Mouse (Mus musculus): ENCODE results near the gene Ngdn.
A peak's percentile ranks its signal among the peaks of the same experiment; 100 is the strongest.
"Not testable (repeated sequence)": the region's sequence is repeated elsewhere in the genome, so short reads cannot be mapped to it uniquely, and the experiment has no call there.

Ngdn gene

GRCm38 (mm10) chr14:54999868-55000267, 15.4 kb upstream of the Ngdn start:
- DNase-seq (ENCODE audit: low spot score in 2 of 2) = not testable (repeated sequence)

- no peak for DNase-seq (ENCODE audit: low spot score in 2 of 2)
Observed at GRCm38 (mm10) chr14:55000814-55001213, 14.4 kb upstream of the Ngdn start.

- no peak for DNase-seq (ENCODE audit: low spot score in 2 of 2)
Observed at GRCm38 (mm10) chr14:55001446-55001845, 13.8 kb upstream of the Ngdn start.

GRCm38 (mm10) chr14:55001938-55002686, 13.1 kb upstream of the Ngdn start:
- no peak for DNase-seq (ENCODE audit: low spot score in 2 of 2)

GRCm38 (mm10) chr14:55002687-55003120, 12.6 kb upstream of the Ngdn start:
- no peak for DNase-seq (ENCODE audit: low spot score in 2 of 2)

GRCm38 (mm10) chr14:55003878-55004855, 11.1 kb upstream of the Ngdn start:
- no peak for DNase-seq (ENCODE audit: low spot score in 2 of 2)

GRCm38 (mm10) chr14:55005506-55005905, 9.7 kb upstream of the Ngdn start:
- no peak for DNase-seq (ENCODE audit: low spot score in 2 of 2)

- DNase-seq (ENCODE audit: low spot score in 2 of 2) = no peak
Observed at GRCm38 (mm10) chr14:55005967-55006366, 9.3 kb upstream of the Ngdn start.

- DNase-seq (ENCODE audit: low spot score in 2 of 2) = no peak
Observed at GRCm38 (mm10) chr14:55006541-55006940, 8.7 kb upstream of the Ngdn start.

GRCm38 (mm10) chr14:55007120-55007908, 7.9 kb upstream of the Ngdn start:
- DNase-seq (ENCODE audit: low spot score in 2 of 2) = no peak

- DNase-seq (ENCODE audit: low spot score in 2 of 2) = no peak
Observed at GRCm38 (mm10) chr14:55008417-55008816, 6.8 kb upstream of the Ngdn start.

- no peak for DNase-seq (ENCODE audit: low spot score in 2 of 2)
Observed at GRCm38 (mm10) chr14:55011116-55011515, 4.1 kb upstream of the Ngdn start.

- DNase-seq (ENCODE audit: low spot score in 2 of 2) = no peak
Observed at GRCm38 (mm10) chr14:55014591-55014990, 663 bp upstream of the Ngdn start.

GRCm38 (mm10) chr14:55015767-55016111, 485 bp downstream of the Ngdn start:
- no peak for DNase-seq (ENCODE audit: low spot score in 2 of 2)

- no peak for DNase-seq (ENCODE audit: low spot score in 2 of 2)
Observed at GRCm38 (mm10) chr14:55016876-55017275, 1.6 kb downstream of the Ngdn start.

- no peak for DNase-seq (ENCODE audit: low spot score in 2 of 2)
Observed at GRCm38 (mm10) chr14:55020394-55020793, 5.1 kb downstream of the Ngdn start.

- DNase-seq (ENCODE audit: low spot score in 2 of 2) = no peak
Observed at GRCm38 (mm10) chr14:55023011-55023410, 7.8 kb downstream of the Ngdn start.

GRCm38 (mm10) chr14:55024236-55024635, 9.0 kb downstream of the Ngdn start:
- DNase-seq (ENCODE audit: low spot score in 2 of 2) = peak in 1 of 2 experiments; percentile 25

- no peak for DNase-seq (ENCODE audit: low spot score in 2 of 2)
Observed at GRCm38 (mm10) chr14:55025527-55025926, 10.3 kb downstream of the Ngdn start.

- no peak for DNase-seq (ENCODE audit: low spot score in 2 of 2)
Observed at GRCm38 (mm10) chr14:55027251-55027650, 12.0 kb downstream of the Ngdn start.

- DNase-seq (ENCODE audit: low spot score in 2 of 2) = no peak
Observed at GRCm38 (mm10) chr14:55027653-55028052, 12.4 kb downstream of the Ngdn start.

GRCm38 (mm10) chr14:55028333-55028835, 13.1 kb downstream of the Ngdn start:
- DNase-seq (ENCODE audit: low spot score in 2 of 2) = no peak
